Mouse (Mus musculus): ENCODE measurements around the gene Ccdc63.
"Not testable (repeated sequence)": the region's sequence is repeated elsewhere in the genome, so short reads cannot be mapped to it uniquely, and the experiment has no call there.

Ccdc63 gene

DNA sequence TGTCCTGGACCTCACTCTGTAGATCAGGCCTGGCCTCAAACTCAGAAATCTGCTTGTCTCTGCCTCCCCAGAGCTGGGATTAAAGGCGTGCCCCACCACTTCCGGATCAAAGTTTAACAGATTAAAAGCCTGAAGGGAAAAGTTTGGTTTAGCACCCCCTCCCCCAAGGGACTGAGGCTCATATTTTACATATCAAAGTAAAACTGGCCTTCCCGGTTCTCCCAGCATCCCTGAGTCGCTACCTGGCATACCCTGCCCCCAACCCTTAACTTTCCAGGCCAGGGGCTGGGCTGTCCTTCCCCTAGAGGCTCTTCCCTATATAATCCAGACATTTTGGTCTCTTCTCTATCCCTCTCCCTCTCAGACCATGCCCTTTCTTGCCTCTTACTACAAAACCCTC is 8.6 kb upstream of the Ccdc63 start:
- DNase-seq (ENCODE audit: low spot score): no peak

DNA sequence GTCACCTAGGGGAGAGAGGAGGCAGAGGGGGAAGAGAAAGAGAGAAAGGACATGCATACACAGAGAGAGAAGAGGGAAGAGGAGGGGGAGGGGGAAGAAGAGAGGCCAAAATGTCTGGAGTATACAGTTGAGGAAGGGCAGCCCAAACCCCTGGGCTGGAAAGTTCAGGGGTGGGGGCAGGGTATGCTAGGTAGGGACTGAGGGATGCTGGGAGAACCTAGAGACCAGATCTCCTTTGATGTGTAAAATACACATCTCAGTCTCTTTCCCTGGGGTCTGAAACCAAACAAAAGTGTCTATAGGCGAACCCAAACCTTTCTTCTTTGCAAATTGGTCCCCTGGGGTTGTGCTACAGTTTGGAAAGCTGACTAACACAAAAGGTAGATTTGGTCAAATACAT is 7.5 kb upstream of the Ccdc63 start:
- no peak for DNase-seq (ENCODE audit: low spot score)

DNA sequence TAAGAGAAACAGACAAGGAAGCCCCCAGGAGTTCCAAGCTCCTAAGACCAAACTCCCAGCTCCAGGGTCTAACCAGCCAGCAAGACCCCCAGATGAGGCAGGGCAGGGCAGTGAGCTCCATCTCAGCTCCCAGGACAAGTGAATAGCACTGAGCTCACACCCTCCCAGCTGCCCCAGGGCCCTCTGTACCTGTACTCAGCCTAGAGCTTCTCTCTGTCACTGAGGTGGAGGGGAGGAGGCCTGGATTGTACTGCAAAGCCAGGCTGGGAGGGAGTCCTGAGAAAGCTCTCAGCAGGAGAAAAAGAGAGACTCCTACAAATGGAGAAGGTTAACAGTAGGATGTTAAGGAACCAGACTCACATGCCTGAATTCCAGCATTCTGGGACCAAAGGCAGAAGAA is 6.0 kb upstream of the Ccdc63 start:
- DNase-seq (ENCODE audit: low spot score): no peak

DNA sequence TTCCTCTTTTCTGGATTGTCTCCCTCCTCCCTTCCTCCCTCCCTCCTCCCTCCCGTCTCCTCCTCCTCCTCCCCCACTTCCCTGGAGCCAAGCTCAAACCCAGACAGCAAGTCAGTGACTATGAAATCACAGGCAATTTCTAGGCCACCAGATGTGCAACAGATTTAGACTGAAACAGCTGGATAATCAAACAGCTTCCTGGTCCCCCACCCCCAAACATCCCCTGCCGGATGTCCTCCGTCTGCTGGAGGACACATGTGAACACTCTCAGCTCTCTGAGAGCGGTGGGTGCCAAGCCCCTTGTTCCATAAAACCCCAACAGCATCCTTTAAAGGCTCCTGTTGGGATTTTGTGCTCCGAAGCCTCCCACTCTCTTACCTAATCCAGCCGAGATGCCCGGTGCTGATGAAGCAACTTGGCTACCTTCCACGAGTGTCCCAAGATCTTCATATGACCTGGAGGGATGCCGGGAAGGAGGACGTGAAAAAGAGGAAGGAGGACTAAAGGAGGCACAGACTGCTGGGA is 5.5 kb upstream of the Ccdc63 start:
- peak; percentile 51 for DNase-seq (ENCODE audit: low spot score)

DNA sequence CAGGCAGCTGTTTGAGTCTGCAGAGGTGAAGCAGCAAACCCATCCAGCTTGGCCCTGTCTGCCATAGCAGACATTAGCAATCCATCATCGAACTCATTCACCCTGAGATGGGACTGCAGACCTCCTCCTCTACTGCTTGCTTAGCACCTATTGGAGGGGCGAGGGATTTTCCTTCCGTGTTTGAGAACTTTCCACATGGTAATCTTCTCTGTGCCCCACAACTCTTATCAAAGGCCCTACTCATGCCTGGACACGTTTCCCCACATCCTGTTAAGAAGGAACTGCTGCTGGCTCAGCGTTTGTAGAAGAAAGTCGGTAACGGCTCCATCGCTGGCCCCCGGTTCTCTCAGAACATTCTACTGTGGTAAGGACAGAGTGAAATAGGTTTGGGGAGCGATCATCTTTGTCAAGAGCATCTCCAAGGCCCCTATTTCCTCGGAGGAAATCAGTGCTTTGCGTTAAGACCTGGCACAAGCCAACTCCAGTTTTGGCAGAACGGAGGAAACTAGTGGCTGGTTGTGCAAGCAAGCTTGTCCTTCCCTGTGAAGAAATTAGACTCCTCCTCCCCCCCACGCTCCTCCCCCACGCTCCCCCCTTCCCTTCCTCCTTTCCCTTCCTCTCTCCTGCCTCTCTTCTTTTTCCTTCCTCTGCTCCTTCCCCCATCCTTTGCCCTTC is 4.9 kb upstream of the Ccdc63 start:
- peak; percentile 29 for DNase-seq (ENCODE audit: low spot score)

DNA sequence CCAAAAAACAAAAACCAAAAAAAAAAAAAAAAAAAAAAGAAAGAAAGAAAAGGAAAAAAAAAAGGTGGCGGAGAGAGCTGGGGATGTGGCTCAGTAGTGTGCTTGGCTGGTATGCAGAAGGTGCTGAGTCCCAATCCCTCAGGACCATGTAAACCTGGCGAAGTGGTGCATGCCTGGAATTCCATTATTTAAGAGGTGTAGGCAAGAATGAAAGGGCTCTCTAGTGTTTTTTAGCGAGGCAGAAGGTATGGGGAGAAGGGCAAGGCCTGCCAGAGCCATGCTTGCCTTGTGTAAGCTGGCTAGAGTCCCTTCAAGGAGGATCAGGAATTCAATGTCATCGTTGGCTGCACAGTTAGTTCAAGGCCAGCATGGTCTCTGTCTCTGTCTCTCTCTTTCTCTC is 4.2 kb upstream of the Ccdc63 start:
- DNase-seq (ENCODE audit: low spot score): no peak

DNA sequence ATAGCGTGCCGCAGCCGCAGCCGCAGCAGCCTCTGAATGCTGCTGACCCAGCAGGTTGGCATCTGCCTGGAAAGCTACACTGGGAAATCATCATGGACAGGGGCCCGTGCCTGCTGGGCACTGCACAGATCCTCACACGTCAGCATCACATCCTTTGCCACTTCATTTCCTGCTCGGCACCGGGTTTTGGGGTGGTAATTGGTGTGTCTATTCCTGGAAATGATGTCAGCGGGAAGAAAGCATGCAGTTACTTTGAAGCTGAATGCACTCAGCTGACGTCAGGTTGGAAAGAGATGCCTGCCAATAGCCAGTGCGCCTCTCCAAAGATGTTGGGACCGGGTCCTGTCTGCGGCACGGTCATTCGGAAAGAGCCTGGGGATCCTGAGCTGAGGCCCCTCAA is 2.9 kb upstream of the Ccdc63 start:
- DNase-seq (ENCODE audit: low spot score): no peak

DNA sequence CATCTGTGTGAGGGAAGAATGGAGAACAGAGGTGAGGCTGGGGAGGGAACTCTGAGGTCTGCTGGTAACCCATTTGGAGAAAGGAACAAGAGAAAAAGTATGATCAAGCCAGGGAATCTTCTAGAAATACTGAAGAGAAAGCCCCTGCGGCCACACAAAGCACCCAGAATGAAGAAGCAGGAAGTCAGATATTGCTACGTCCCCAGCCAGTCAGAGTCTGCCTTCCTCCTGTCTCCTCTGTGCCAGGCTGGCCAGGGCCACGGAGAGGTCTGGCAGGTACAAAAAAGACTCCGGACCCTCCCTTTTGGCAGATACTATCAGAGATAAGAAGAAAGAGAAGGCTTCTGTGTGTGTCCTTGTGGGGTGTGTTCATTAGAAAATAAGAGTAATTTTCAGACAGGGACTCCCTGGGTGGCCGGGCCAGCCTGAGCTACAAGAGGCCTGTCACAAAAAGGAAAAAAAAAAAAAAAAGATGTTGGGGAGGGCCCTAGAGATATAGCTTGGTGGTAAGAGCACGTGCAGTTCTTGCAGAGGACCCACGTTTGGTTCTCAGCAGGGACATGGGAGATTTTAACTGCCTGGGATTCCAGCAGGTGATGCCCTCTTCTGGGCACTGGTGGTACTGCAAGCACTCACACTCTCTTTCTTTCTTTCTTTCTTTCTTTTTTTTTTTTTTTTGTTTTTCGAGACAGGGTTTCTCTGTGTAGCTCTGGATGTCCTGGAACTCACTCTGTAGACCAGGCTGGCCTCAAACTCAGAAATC is 1.8 kb upstream of the Ccdc63 start:
- peak; percentile 80 for DNase-seq (ENCODE audit: low spot score)

DNA sequence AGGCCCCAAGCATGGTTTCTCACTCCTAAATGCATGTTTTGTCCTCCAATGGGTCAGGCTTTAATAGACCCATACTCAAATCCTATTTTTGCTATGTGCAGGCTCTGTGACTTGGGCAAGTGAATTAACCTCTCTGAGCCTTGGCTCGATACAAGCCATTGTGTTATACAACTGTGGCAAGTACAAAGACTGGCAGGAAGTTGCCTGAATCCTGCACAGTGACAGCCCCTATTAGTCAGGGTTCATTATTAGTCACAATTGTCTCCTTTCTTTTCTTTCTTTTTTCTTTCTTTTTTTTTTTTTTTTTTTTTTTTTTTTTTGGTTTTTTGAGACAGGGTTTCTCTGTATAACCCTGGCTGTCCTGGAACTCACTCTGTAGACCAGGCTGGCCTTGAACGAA is 852 bp downstream of the Ccdc63 start:
- not testable (repeated sequence) for DNase-seq (ENCODE audit: low spot score)

DNA sequence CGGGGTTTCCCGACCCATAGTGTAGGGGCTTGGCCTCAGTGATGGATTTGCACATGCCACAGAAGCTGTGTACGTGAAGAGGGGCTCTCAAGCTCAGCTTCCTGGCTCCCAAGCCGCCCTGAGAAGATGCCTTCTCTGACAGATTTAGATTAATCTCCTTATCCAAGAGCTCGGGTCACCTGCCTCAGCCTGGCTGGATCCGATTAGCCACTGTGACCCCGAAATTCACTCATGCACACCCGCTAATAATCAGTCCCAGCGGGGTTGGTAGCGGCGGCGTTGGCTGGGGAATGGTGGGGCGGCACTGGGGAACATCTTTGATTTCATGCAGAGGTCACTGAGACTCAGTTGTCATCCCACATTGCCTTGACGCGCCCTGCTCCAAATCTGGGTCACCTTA is 1.8 kb downstream of the Ccdc63 start:
- no peak for DNase-seq (ENCODE audit: low spot score)

DNA sequence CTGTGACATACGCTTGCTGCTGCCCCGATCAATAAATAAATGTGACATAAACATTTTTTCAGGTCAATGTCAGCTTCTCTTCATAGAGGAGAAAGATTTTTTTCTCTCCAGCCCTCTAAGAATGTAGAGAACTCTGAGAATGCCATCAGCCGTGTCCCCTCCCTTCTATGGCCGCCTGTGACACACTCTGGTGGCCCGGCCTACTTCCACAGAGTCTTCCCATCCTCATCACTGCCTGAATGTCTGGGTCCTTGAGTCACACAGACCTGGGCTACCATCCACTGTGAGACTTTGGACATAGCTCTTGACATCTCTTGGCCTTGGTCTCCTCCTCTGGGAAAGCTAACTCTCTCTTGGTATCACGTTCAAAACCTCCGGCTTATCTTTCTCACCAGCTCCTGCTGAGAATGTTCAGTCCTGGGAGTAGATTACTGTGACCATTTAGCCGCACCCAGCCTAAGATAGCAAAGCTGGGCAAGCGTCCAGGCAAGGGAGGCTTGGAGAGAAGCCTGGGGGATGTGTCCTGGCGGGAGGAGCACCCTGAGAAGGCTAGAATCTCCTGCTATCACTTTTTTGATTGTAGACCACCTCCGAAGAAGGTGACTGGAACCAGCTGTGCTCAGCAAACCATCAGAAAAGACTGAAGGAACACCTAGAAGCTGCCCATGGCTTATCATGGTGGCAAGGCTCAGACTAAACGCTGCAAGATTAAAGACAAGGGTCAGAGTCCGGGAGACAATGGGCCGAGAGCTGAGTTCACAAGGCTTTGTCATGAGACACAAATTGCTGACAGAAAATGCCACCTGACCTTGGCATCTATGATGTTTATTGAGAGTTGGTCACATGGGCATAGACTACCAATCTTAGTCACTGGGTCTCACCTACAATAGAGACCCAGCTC is 3.9 kb downstream of the Ccdc63 start:
- no peak for DNase-seq (ENCODE audit: low spot score)

DNA sequence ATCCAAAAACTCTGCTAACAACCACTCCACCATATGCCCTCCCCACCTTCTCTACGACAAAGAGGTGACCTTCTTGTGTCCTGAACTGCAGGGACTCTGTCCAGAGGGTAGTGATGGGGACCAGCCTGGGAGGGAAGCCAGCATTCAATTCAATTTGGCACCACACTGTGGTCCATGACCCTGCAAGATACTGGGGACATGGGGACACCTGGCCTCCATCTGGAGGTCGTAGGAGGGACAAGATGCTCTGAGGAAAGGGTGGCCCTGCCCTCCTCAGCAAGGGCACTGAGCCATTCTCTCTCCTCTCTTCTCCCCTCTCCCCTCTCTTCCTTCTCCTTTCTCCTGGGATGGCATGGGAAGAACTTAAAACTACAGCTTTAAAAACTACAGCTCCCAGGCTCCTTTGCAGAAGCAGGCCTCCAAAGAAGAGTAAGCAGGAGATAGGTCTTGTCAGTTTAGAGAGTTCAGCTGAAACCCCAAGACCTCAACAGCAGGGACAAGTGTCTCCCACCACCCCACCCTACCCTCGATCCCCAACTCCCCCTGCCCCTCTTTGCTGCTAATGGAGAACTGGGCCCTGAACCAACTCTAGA is 5.2 kb downstream of the Ccdc63 start:
- DNase-seq (ENCODE audit: low spot score): no peak

DNA sequence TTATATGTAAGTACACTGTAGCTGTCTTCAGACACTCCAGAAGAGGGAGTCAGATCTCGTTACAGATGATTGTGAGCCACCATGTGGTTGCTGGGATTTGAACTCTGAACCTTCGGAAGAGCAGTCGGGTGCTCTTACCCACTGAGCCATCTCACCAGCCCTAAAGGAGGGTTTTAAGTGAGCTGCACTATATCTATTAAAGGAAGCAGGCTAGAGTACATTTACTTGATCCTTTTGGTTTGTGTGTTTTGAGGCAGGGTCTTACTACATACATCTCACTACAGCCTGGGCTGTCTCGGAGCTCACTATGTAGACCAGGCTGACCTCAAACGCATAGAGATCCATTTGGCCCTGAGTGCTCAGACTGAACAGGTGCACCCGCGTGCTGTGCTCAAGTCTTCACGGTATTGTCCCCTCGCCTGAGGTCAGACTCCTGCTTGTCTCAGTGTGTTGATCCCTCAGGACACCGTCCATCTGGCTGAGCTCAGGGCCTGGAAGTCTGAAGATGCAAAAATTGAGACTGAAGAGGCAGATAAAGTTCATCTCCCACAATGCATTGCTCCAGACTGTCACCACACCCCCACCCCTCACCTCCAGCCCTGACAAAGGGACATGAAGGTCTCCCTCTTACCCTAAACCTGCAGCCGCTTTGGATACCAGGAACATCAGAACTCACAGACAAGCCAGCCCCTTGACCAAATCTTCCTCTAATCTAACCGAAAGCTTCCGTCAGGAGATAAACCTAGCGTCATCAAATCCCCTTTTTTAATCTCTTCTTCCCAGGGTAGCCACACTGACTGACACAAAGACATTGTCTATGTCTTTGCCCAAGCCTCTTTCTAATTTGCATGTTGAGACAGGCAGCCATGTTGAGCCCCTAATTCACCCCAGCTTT is 6.0 kb downstream of the Ccdc63 start:
- DNase-seq (ENCODE audit: low spot score): no peak

DNA sequence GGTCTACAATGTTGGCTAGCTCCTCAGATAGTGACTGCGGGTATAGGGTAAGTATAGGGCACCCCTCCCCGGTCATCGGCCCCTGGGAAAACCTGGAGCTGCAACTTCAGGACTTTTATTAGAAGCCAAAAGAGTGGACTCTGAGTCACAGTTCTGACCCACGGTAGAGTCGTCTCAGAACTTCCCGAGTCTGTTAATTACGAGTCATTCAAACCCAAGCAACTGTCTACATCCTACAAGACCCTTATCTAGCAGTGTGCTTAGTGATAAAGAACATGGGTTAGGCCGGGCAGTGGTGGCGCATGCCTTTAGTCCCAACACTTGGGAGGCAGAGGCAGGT is 7.6 kb downstream of the Ccdc63 start:
- DNase-seq (ENCODE audit: low spot score): no peak

DNA sequence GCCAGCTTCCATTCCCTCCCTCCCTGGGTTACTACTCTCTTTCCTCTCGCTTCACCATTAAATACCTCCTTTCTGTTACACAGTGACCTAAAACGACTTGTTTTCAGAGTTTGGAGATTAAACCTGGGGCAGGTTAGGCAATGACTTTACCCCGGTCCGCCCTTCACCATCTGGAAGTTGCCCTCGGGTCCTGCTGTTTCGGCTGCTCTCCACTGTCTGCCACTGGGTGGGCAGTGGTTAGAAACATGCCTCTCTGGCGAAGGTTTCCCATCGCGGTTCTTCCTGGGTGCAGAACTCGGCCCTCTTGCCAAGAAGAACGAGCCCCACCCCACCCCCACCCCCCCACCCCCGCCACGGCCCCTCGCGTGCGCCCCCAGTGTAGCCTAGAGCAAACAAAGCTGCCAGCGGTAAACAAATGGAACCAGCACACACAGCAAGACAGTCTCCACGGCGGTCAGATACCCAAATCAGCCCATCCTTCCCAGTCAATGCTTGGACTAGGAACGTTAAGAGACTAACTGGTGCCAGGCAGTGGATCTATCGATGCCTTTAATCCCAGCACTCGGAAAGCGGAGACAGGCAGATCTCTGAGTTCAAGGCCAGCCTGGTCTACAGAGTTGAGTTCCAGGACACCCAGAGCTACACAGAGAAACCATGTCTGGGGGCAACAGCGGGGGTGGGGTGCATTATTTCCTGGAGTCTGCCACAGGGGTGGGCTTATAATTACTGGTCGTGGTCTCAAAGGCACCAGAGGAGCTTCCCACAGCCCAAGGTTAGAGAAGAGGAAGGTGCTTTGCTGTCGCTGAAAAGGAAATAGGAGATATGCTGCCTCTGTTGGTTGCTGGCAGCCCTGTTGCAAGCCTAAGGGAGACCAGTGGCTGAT is 8.2 kb downstream of the Ccdc63 start:
- DNase-seq (ENCODE audit: low spot score): no peak

DNA sequence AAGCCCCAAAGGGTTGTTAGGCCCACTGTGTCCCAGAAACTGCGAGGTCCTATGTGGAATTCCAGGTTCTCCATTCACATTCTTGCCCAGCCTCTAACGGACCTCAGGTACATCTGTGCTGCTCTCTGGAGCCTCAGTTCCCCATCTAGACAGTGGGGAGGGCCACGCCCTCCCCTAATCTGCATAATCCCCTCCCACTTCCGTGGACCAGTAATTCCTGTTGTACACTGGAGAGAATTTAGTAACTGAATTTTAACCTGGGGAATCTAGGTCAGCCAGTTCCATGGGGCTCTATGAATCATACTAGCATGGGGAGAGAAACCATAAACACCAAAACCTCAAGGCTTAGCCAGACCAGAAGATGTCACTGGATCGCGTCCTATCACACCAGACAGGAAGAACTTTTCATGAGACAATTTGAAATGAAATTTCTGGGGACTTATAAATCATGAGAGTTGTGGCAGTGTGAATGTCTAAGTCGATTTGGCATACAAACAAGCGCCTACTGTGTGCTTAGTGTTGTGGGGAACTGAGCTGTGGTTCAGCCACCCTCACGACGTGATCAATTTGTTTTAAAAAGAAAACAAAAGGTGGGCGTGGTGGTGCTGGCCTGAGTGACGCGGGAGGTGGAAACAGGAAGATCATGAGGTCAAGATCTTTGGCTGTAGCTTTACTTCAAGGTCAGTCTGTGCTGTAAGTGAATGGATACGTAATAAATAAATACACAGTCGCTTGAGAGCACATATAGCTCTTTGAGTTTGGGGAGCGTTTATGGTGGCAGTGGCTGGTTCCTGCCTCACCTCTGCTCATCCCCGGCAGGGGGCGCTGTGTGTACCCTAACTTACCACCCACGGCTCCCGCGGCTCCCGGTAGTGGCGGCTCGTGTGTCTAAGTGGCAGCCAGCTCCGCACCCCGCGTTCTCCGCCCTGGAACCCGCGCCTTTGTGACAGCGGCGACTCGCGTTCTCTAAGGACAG is 9.3 kb downstream of the Ccdc63 start:
- DNase-seq (ENCODE audit: low spot score): peak; percentile 87

DNA sequence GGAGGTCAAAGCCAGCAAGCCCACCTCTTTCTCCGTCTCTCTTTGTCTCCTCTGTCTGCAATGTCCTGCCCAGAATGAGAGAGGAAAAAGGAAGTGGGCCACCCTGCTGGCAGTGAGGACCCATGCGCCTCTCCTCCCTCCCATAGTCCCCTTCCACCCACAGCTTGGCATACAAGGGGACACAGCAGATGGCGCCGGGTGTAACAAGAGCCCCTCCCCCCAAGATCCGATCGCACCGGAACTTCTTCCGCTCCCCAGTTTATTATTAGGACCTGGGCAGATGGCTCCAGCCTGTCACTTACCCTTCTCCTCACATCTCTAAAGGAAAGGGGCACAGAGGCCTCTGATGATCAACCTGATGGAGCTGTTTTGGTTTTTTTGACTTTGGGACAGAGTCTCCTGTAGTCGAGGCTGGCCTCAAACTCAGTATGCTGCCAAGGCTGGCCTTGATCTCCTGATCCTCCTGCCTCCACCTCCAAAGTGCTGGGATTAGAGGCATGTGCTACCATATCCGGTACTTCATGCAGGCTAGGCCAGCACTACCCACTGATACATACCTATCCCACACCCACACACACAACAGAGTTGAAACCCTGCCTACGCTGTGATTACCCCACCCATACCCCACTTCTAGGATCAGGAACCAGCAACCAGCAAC is 10.2 kb downstream of the Ccdc63 start:
- no peak for DNase-seq (ENCODE audit: low spot score)

DNA sequence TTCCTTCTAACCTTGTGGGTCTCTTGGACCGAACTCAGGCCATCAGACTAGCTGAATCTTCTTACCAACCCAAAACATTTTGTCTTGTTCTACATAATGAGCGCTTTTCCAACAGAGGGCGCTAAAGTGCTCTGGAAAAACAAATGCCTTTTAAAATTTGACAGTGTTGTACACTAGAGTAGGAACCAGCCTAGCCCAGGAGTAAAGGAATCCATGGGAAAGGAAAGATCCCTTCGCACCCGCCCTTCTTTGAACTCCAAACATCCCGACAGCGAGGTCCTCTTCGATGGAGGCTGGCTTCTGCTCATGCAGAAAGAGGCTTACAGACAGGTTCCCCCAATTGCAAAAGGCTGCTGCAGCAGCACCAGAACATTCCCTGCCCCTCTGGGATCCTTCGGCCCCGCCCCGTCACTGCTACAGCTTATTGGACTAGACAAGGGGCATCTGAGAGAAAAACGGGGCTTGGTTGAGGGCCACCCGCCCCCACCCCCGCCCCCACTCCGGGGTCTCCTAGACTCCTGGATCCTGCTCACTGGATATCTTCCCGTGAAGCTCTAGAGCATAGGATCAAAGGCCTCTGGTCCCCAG is 11.5 kb downstream of the Ccdc63 start:
- DNase-seq (ENCODE audit: low spot score): peak; percentile 90

All from embryo, embryonic 10.5 days (tissue).